In genomic region chr12:80022181-80023106, GRCm38 (mm10) we compare ENCODE assay signal across 10 mouse cellular contexts.
DNase-seq lines count a peak whose midpoint lies in the region; ATAC-seq and TF ChIP-seq lines count a peak whose summit lies in the region.
"Had no signal": no experiment of that assay in that cellular context is flagged by ENCODE, and none has a peak within 500 bp of the region (broad histone marks: within the 10 kb centered on the region; RNA-seq: fewer than 3 reads in every experiment).

No protein-coding gene starts in this region.

- no peak for TF ChIP-seq CTCF in kidney, postnatal 0 days (IDR thresholded peaks at IDR 0.05; ENCODE audit: low read depth)
- TF ChIP-seq CTCF in kidney, adult 2 months (conservative IDR thresholded peaks at IDR 0.05; ENCODE audit: insufficient read depth, insufficient read length, low read depth, low read length) = no peak
- no peak for TF ChIP-seq CTCF in cerebellum, adult 2 months (IDR thresholded peaks at IDR 0.05; ENCODE audit: borderline replicate concordance, insufficient read depth, low read depth, low read length)

- no peak for ATAC-seq in kidney, postnatal 0 days (replicated peaks; ENCODE audit: low FRiP score, low read depth)
- ATAC-seq in forebrain, embryonic 14.5 days = peak; percentile 80
- ATAC-seq in limb, embryonic 12.5 days (ENCODE audit: insufficient number of reproducible peaks, insufficient read depth, low FRiP score, low TSS enrichment, low read depth) = peak; percentile 47

- H3K9ac ChIP-seq in kidney, postnatal 0 days (ENCODE audit: low read depth, low read length) = peak overlapping the region; percentile 19; the same call in 1 of the 2 replicates
- H3K9ac ChIP-seq in forebrain, embryonic 14.5 days (ENCODE audit: low read length) = peak overlapping the region; percentile 29; the same call in 1 of the 2 replicates
- H3K9ac ChIP-seq in limb, embryonic 12.5 days (replicated peaks) = peak overlapping the region; percentile 5; the same call in 1 of the 2 replicates

- H3K4me3 ChIP-seq in kidney, postnatal 0 days (replicated peaks; ENCODE audit: low read depth, low read length) = no peak overlapping the region
- H3K4me3 ChIP-seq in kidney, adult 2 months (ENCODE audit: insufficient read depth, low read depth, low read length) = no peak overlapping the region
- no peak overlapping the region for H3K4me3 ChIP-seq in forebrain, embryonic 14.5 days (ENCODE audit: low read depth, low read length)
- peak overlapping the region; percentile 8; the same call in 1 of the 2 replicates for H3K4me3 ChIP-seq in limb, embryonic 12.5 days (replicated peaks)
- no peak overlapping the region for H3K4me3 ChIP-seq in cerebellum, adult 2 months (replicated peaks; ENCODE audit: insufficient read depth, low read depth, low read length)
- H3K4me3 ChIP-seq: myocyte had no signal

- no peaks in the 10 kb centered on the region for H3K9me3 ChIP-seq in kidney, postnatal 0 days (replicated peaks; ENCODE audit: low read length)
- no peaks in the 10 kb centered on the region for H3K9me3 ChIP-seq in forebrain, embryonic 14.5 days (replicated peaks; ENCODE audit: control insufficient read depth, low read length)
- peaks cover 4% of the 10 kb centered on the region; the same call in 1 of the 2 replicates for H3K9me3 ChIP-seq in limb, embryonic 12.5 days

- no peaks in the 10 kb centered on the region for H3K27me3 ChIP-seq in kidney, postnatal 0 days (ENCODE audit: insufficient read depth, low read length)
- H3K27me3 ChIP-seq in kidney, adult 2 months (replicated peaks; ENCODE audit: control insufficient read depth, insufficient read depth, low read length) = no peaks in the 10 kb centered on the region
- H3K27me3 ChIP-seq in forebrain, embryonic 14.5 days (replicated peaks; ENCODE audit: control insufficient read depth, insufficient read depth, low read length) = no peaks in the 10 kb centered on the region
- no peaks in the 10 kb centered on the region for H3K27me3 ChIP-seq in limb, embryonic 12.5 days
- H3K27me3 ChIP-seq in cerebellum, adult 2 months (ENCODE audit: control insufficient read depth, insufficient read depth, low read length) = no peaks in the 10 kb centered on the region

- H3K4me2 ChIP-seq in kidney, postnatal 0 days (ENCODE audit: low read length) = peak overlapping the region; percentile 24; the same call in 1 of the 2 replicates
- peak overlapping the region; percentile 42 for H3K4me2 ChIP-seq in forebrain, embryonic 14.5 days (ENCODE audit: low read length)
- H3K4me2 ChIP-seq in limb, embryonic 12.5 days = peak overlapping the region; percentile 45

- WGBS in kidney, postnatal 0 days = 24% methylated on average over 18 of the region's 18 CpGs
- 55% methylated on average over 18 of the region's 18 CpGs for WGBS in kidney, adult 2 months
- WGBS in forebrain, embryonic 14.5 days = 9% methylated on average over 18 of the region's 18 CpGs
- WGBS in limb, embryonic 12.5 days = 2% methylated on average over 18 of the region's 18 CpGs
- WGBS in cerebellum, adult 2 months = 29% methylated on average over 18 of the region's 18 CpGs

- H3K27ac ChIP-seq in kidney, postnatal 0 days = peak overlapping the region; percentile 57; the same call in 1 of the 2 replicates
- H3K27ac ChIP-seq in kidney, adult 2 months (ENCODE audit: insufficient read depth, low read depth, low read length) = no peak overlapping the region
- H3K27ac ChIP-seq in forebrain, embryonic 14.5 days (ENCODE audit: low read depth, low read length) = peak overlapping the region; percentile 65; the same call in 1 of the 2 replicates
- H3K27ac ChIP-seq in limb, embryonic 12.5 days = peak overlapping the region; percentile 96
- H3K27ac ChIP-seq in cerebellum, adult 2 months (ENCODE audit: insufficient read depth, low read length) = no peak overlapping the region

- no peak for DNase-seq in kidney, postnatal 0 days (ENCODE audit: low spot score)
- no peak for DNase-seq in kidney, adult 2 months
- no peak for DNase-seq in forebrain, embryonic 14.5 days (ENCODE audit: low spot score)
- DNase-seq in retina, embryonic 14.5 days (ENCODE audit: low spot score) = peak; percentile 53
- DNase-seq in layer of hippocampus, postnatal 14 days (ENCODE audit: low spot score in 2 of 2) = no peak
- DNase-seq in ovary, postnatal 10 days (ENCODE audit: low spot score) = no peak
- DNase-seq in cerebellum, adult 2 months = no peak

- no peaks in the 10 kb centered on the region for H3K36me3 ChIP-seq in kidney, postnatal 0 days (ENCODE audit: insufficient read depth, low read length)
- no peaks in the 10 kb centered on the region for H3K36me3 ChIP-seq in kidney, adult 2 months (ENCODE audit: control insufficient read depth, insufficient read depth, low read length)
- no peaks in the 10 kb centered on the region for H3K36me3 ChIP-seq in forebrain, embryonic 14.5 days (ENCODE audit: control insufficient read depth, insufficient read depth, low read length)
- H3K36me3 ChIP-seq in limb, embryonic 12.5 days = no peaks in the 10 kb centered on the region
- H3K36me3 ChIP-seq: G1E had no signal

- H3K4me1 ChIP-seq in kidney, postnatal 0 days (replicated peaks; ENCODE audit: insufficient read depth, low read length) = peaks cover 41% of the 10 kb centered on the region
- H3K4me1 ChIP-seq in kidney, adult 2 months (ENCODE audit: control insufficient read depth, insufficient read depth, low read length) = no peaks in the 10 kb centered on the region
- H3K4me1 ChIP-seq in forebrain, embryonic 14.5 days (ENCODE audit: control insufficient read depth, insufficient read depth, low read length) = peaks cover 24% of the 10 kb centered on the region
- peaks cover 63% of the 10 kb centered on the region for H3K4me1 ChIP-seq in limb, embryonic 12.5 days (replicated peaks)
- H3K4me1 ChIP-seq in cerebellum, adult 2 months (ENCODE audit: control insufficient read depth, insufficient read depth, low read length) = no peaks in the 10 kb centered on the region

- TF ChIP-seq POLR2A in kidney, adult 2 months (IDR thresholded peaks at IDR 0.05; ENCODE audit: low read depth, low read length) = no peak
- TF ChIP-seq POLR2A in cerebellum, adult 2 months (IDR thresholded peaks at IDR 0.05; ENCODE audit: borderline replicate concordance, insufficient read depth, low read length) = no peak

Comparison
In these comparisons a context has a peak if more than half of its experiments do, and no peak if none do; other contexts are left out.
1. H3K27ac ChIP-seq: peak in kidney, postnatal 0 days (single experiment), forebrain, embryonic 14.5 days (single experiment) and limb, embryonic 12.5 days (single experiment); none in kidney, adult 2 months (single experiment) and cerebellum, adult 2 months (single experiment).
2. Peak in every context shown above with its lines, with median percentiles within 50 percentile points of each other: H3K4me2 ChIP-seq and H3K9ac ChIP-seq.